In genomic region chrX:158923081-158923561, GRCm38 (mm10) we compare ENCODE assay signal across 9 mouse cellular contexts.
A peak's percentile ranks its signal among the peaks of the same experiment; 100 is the strongest.
DNase-seq lines count a peak whose midpoint lies in the region; ATAC-seq and TF ChIP-seq lines count a peak whose summit lies in the region.
"Had no signal": no experiment of that assay in that cellular context is flagged by ENCODE, and none has a peak within 500 bp of the region (broad histone marks: within the 10 kb centered on the region; RNA-seq: fewer than 3 reads in every experiment).

No protein-coding gene starts in this region.

- no peak overlapping the region for H3K27ac ChIP-seq in forebrain, embryonic 13.5 days
- H3K27ac ChIP-seq in midbrain, embryonic 13.5 days, result peak overlapping the region; percentile 25
- H3K27ac ChIP-seq: macrophage had no signal

- no peak for TF ChIP-seq POLR2A in brain, embryonic 14.5 days (IDR thresholded peaks at IDR 0.05; ENCODE audit: borderline replicate concordance, extremely low read depth, insufficient read depth, insufficient read length, poor library complexity, severe bottlenecking)

- peak; percentile 66 for ATAC-seq in forebrain, embryonic 13.5 days
- peak; percentile 74 for ATAC-seq in midbrain, embryonic 13.5 days

- H3K9ac ChIP-seq in forebrain, embryonic 13.5 days, result no peak overlapping the region
- H3K9ac ChIP-seq in midbrain, embryonic 13.5 days (replicated peaks), result 0 out of 2 replicates have a peak overlapping the region, but pooled peaks have one; percentile 16

- peak overlapping the region; percentile 53 for H3K4me2 ChIP-seq in forebrain, embryonic 13.5 days
- peak overlapping the region; percentile 52 for H3K4me2 ChIP-seq in midbrain, embryonic 13.5 days (replicated peaks)

- H3K4me1 ChIP-seq in forebrain, embryonic 13.5 days, result no peaks in the 10 kb centered on the region
- H3K4me1 ChIP-seq in midbrain, embryonic 13.5 days (replicated peaks), result 0 out of 2 replicates have a peak, but pooled peaks cover 14% of the 10 kb centered on the region

- H3K9me3 ChIP-seq in forebrain, embryonic 13.5 days (replicated peaks), result no peaks in the 10 kb centered on the region
- no peaks in the 10 kb centered on the region for H3K9me3 ChIP-seq in midbrain, embryonic 13.5 days

- peak overlapping the region; percentile 23 for H3K4me3 ChIP-seq in forebrain, embryonic 13.5 days
- H3K4me3 ChIP-seq in midbrain, embryonic 13.5 days (replicated peaks), result peak overlapping the region; percentile 26

- TF ChIP-seq CTCF in brain, embryonic 14.5 days (IDR thresholded peaks at IDR 0.05; ENCODE audit: borderline replicate concordance, extremely low read depth, insufficient read depth, insufficient read length), result no peak

- H3K27me3 ChIP-seq in forebrain, embryonic 13.5 days, result 0 out of 2 replicates have a peak, but pooled peaks cover 3% of the 10 kb centered on the region
- H3K27me3 ChIP-seq in midbrain, embryonic 13.5 days, result peaks cover 10% of the 10 kb centered on the region; the same call in 1 of the 2 replicates

- no peaks in the 10 kb centered on the region for H3K36me3 ChIP-seq in forebrain, embryonic 13.5 days (ENCODE audit: poor library complexity, severe bottlenecking)
- no peaks in the 10 kb centered on the region for H3K36me3 ChIP-seq in midbrain, embryonic 13.5 days

- peak; percentile 9 for DNase-seq in adrenal gland, postnatal 14 days
- DNase-seq in adrenal gland, postnatal 36 days, result no peak
- DNase-seq in brain, embryonic 14.5 days (ENCODE audit: low read depth), result peak; percentile 74
- DNase-seq in layer of hippocampus, adult 18-20 months (ENCODE audit: low spot score in 2 of 2), result peak; percentile 74 to 83
- DNase-seq in telencephalon, adult 2 months (ENCODE audit: low read depth, low spot score), result peak; percentile 81
- no peak for DNase-seq in liver

- 27% methylated on average over 14 of the region's 14 CpGs for WGBS in forebrain, embryonic 13.5 days
- 28% methylated on average over 14 of the region's 14 CpGs for WGBS in midbrain, embryonic 13.5 days

Comparison
In these comparisons a context has a peak if more than half of its experiments do, and no peak if none do; other contexts are left out.
1. DNase-seq: peak in adrenal gland, postnatal 14 days (single experiment), brain, embryonic 14.5 days (single experiment), layer of hippocampus, adult 18-20 months (2 of 2) and telencephalon, adult 2 months (single experiment); none in adrenal gland, postnatal 36 days (0 of 2) and liver (single experiment).